Mouse (Mus musculus) monocyte, adult 2 months (primary cell): ENCODE measurements around the gene Adrm1.

Experiments
- DNase-seq, 2 experiments: peaks; one replicate each; pipeline ENCODE4 v3.0.0; 2022; ENCODE audit warnings: low spot score in 2 of 2, low read depth in 1 of 2

The Adrm1 gene

DNA sequence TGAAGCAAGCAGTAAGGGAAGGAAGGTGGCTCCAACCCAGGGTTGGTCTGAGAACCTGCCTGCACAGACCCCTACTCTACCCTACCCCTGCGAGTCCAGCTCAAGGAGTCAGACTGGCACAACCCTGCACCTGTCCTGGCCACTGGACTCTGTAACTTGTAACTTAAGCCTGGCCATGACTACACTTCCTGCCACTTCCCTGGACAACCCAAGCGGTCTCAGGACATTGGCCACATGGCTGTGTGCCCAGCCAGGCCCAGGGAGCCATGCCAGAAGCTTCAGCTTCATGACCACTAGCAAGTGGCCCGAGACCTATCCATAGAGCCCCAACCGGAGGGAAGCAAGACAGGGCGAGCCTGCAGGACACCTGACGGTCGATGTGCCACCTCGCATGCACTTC, 46.3 kb downstream of the Adrm1 start:
- no peak for DNase-seq

DNA sequence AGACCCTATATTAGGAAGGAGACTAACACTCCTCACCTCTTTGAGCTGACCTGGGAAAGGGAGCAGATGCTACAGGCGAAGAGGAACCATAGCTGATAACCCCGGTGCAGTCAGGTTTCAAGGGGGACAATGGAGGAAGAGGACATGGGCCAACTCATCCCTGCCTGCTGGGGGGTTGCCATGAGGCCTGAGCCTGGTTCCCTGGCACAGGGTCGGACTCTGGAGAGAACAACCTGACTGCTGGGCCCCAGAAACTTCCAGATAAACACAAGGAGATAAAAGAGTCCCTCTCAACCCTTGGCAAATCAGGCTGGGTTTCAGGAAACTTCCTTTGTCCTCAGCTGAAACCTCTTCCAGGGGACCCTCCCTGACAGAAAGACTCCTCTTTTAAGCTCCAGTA, 47.0 kb downstream of the Adrm1 start:
- DNase-seq: no peak

DNA sequence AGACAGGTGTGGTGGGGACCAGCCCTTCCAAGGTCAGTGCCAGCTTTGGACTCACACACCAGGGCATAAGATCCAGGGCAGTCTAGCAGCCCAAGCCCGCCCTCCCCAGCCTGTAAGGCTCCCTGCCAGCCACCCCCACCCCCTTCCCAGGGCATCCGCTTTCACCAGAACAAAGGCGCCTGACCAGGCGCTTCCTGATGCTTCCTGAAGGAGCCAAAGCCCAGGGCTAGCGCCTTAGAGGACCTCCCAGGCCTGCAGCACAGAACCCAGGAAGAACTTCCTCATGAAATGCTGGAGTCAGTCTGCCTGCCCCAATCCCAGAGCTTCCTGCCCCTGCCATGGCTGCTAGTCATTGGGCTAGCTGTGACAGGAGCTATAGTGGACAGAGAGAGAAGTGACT, 47.4 kb downstream of the Adrm1 start:
- DNase-seq: no peak

DNA sequence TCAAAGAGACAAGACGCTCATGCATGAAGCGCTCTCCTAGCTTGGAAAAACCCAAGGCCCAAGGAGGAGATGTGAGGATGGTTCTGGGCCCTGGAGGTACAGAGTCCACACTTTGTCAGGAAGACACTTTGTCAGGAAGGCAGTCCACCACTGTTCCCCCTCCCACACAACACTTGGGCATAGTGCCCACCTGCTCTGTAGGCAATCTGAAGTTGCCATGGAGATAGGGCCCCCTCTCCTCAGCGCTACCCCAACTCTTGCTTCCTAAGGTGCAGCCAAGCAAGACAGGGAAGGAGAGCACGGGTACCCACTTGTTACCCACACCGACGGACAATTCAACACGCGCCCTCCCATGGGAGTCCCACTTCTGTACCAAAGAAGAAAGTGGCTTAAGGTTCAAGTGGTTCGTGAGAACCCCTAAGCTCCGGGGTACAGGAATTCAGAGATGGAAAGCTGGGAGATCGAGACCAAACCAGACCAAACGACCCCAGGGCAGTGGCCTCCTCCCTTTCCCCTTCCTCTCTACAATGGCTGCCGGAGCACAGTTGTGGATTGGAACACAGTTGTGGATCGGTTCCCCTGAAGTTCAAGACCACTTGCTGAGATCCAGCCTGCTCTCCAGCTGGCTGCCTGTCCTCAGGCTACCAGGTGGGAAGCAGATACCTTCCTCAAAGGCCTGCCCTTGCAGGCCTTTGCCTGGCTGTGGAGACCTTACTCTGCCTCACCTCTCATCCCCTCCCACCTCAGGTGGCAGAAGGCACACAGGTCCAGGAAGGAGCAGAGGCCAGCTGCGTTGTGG, 48.1 kb downstream of the Adrm1 start:
- DNase-seq: no peak

DNA sequence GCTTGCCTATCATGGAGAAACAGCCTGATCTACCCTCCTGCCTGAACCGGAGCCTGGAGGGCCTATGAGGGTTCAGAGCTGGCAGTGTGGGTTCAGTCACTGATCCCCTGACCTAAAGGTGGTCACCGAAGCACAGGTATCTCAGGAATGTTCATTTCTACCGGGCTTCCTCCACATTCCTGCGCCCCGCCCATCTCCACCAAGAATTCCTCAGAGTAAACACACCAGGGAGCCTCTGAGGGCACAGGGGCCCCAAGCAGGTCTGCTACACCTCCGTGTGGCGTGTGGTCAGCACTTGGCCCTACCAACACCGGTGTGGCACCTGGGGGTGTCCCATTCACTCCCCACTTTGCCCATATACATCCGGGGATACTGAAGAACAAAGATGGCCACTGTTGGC, 48.9 kb downstream of the Adrm1 start:
- DNase-seq: no peak

GRCm38 (mm10) chr2:180221051-180221450, 49.8 kb downstream of the Adrm1 start:
- no peak for DNase-seq

- no peak for DNase-seq
Measured at GRCm38 (mm10) chr2:180222250-180222649, 51.0 kb downstream of the Adrm1 start.

DNA sequence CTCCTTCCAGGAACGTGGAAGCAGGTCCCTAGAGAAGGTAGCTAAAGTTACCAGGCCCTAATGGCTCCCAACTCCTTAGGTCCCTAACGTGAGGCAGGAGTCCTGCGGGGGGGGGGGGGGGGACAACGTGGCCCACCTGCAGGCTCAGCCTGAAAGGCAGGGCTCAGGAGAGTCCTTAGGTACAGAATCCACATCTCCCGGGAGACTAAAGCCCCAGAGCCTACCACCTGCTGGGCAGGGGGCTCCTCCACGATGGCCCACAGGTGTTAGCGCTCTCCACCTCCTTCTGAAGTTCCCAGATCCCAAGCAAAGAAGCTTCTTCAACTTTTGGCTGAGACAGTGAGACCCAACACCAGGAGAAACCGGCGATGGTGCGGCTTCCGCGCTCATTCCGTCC, 53.4 kb downstream of the Adrm1 start:
- DNase-seq: no peak

GRCm38 (mm10) chr2:180225044-180225761, 53.9 kb downstream of the Adrm1 start:
- no peak for DNase-seq
